Mouse (Mus musculus): ENCODE results near the gene Arhgef2.

DNA sequence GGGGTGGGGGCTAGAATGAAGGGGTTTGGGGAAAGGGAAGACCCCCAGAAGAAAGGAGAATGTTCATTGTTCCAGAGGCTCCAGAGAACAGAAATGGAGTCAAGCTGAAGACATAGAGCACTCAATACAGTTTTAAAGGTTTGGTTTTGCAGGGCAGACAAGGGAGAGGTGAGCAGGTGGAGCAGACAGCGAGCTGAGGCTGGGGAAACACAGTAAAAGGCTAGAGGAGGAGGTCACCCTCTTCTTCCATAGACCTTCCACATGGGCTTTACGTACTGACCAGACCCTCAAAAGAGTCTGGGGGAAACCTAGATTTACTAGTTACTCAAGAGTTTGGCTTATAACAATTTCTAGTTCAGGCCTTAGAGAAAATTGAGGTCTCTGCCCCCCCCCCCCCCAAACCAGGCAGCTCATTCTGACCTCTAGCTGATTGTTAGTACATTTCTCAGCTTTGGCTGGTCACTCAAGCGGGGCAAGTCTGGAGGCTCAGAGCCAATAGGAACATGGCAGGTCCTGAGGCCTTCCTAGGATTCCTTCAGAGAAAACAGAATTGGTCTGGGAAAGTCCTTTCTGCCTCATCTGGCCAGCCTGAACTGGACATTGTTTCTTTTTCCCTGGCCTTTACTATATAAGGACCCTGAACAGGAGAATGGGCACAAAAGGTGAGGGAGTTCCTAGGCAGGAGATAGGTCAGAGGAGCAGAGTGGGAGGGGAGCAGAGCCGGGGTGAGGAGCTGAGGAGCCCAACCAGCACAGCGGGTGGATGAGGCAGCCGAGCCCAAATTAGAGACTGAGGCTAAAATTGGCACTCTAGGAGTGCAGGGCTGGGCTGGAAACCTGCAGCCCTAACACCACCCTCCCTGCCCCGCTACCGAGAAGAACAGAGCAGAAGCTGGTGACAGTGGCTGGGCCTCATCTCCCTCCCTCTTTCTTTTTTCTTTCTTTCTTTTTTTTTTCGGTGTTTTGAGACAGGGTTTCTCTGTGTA, 13.6 kb downstream of the Arhgef2 start:
- TF ChIP-seq CTCF (IDR thresholded peaks at IDR 0.05) (no peak), EP300 (IDR thresholded peaks at IDR 0.05) (no peak)
